Mouse (Mus musculus) liver, postnatal 0 days (tissue): Measurements from ENCODE around the gene Slc48a1. TPM values are rescaled to one million over a fixed set of nuclear protein-coding genes. Genes with fewer than 3 reads are reported as not detected.

Experiments
- ATAC-seq: fragments of 200-750 bp; cut with Nextera tagmentation; 2 replicates; pipeline ENCODE4 v1.8.0; 2017; ENCODE audit warnings: mild to moderate bottlenecking, moderate library complexity
- DNase-seq: peaks from one replicate; pipeline ENCODE4 v3.0.0-alpha.2; 2016
- H3K27ac ChIP-seq: fragments of 300-500 bp; sonication (generic); 2 replicates; pipeline ENCODE4 v1.5.1; 2014; ENCODE audit warnings: antibody characterized with exemption, moderate library complexity, mild to moderate bottlenecking, low read depth
- H3K27me3 ChIP-seq: fragments of 300-500 bp; sonication (generic); 2 replicates; pipeline ENCODE4 v1.6.1; 2014; ENCODE audit warnings: low read length, control low read depth, mixed read lengths; ENCODE audit not compliant: insufficient read depth
- H3K36me3 ChIP-seq: fragments of 300-500 bp; sonication (generic); replicated peaks from 2 replicates; pipeline ENCODE4 v1.6.1; 2014; ENCODE audit warnings: mild to moderate bottlenecking, control low read depth, low read length, moderate library complexity, mixed read lengths; ENCODE audit not compliant: insufficient read depth
- H3K4me1 ChIP-seq: fragments of 300-500 bp; sonication (generic); 2 replicates; pipeline ENCODE4 v1.6.1; 2014; ENCODE audit warnings: antibody characterized with exemption, mild to moderate bottlenecking, control low read depth; ENCODE audit not compliant: insufficient read depth
- H3K4me2 ChIP-seq: fragments of 300-500 bp; sonication (generic); 2 replicates; pipeline ENCODE4 v1.6.1; 2014; ENCODE audit warnings: low read depth, mild to moderate bottlenecking, low read length, moderate library complexity, mixed read lengths
- H3K4me3 ChIP-seq: fragments of 300-500 bp; sonication (generic); 2 replicates; pipeline ENCODE4 v1.5.1; 2014; ENCODE audit warnings: low read depth, low read length
- H3K9ac ChIP-seq: fragments of 300-500 bp; sonication (generic); replicated peaks from 2 replicates; pipeline ENCODE4 v1.6.1; 2014; ENCODE audit warnings: mild to moderate bottlenecking, moderate library complexity
- H3K9me3 ChIP-seq: fragments of 300-500 bp; sonication (generic); 2 replicates; pipeline ENCODE4 v1.6.1; 2016; ENCODE audit warnings: mild to moderate bottlenecking, control low read depth, low read length, mixed read lengths
- CTCF ChIP-seq: sonication (generic); IDR thresholded peaks from 2 replicates; pipeline ENCODE4 v1.5.1; 2016; ENCODE audit warnings: antibody characterized with exemption, low read depth
- EP300 ChIP-seq: IDR thresholded peaks from 2 replicates; pipeline ENCODE4 v1.6.1; 2016; ENCODE audit warnings: antibody characterized with exemption, low read depth, mild to moderate bottlenecking
- WGBS: fragments of 180-500 bp; shearing (Covaris S2); extraction: QIAGEN DNeasy Blood & Tissue Kit; methylation state at CpG from one replicate; pipeline ENCODE4 v1.1.7; 2014; ENCODE audit not compliant: insufficient replicate concordance; 5-methylcytosine and 5-hydroxymethylcytosine counted together
- polyA plus RNA-seq: library from polyadenylated mRNA; unstranded; fragments of >200 nt; fragmentation: Nextera tagmentation; extraction: Ambion mirVana; gene quantifications from 2 replicates; pipeline ENCODE4 v1.2.1, GENCODE M21; 2015

Gene Slc48a1
- polyA plus RNA-seq, 1 experiment from 2014 or later = 61.1 TPM

DNA sequence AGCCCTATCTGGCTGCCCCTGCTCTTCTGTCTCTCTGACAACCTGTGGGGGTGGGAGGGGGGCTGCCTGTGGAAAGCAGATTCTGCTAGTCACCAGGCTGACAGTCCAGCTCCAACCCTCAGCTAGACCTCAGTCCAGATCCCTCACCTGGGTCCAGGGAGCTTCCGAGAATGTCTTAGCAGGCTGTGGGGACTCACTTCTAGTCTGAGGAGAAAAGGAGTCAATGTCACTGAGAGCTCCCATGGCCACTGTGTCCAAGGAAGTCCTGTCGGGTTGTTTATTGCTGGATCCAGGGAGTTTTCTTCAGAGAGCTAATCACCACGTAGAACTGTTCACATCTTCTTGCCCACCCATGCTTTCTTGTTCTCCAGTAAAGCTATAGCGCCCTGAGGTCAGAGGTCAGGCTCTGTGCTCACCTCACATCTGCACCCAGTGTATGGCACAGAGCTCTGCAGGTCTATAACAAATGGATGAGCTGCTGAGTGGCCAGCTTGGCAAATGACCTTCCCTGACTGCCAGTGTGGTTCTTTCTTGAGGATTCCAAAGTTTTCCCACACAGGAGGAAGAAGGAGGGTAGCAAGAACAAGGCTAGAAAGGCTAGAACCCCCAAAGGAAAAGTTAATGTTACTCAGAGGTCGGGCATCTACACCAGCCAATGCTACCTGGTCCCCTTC is 48.4 kb downstream of the Slc48a1 start:
- 55% methylated on average over 5 of the region's 5 CpGs for WGBS
- ATAC-seq (no peak), DNase-seq (no peak)
- no peaks in the 10 kb centered on the region for H3K36me3 ChIP-seq
- H3K27ac ChIP-seq = peak overlapping the region; percentile 86
- H3K4me2 ChIP-seq = peak overlapping the region; percentile 74; the same call in 1 of the 2 replicates
- H3K27me3 ChIP-seq = peaks cover 8% of the 10 kb centered on the region; the same call in 1 of the 2 replicates
- no peak overlapping the region for H3K4me3 ChIP-seq
- TF ChIP-seq CTCF (no peak), EP300 (no peak)
- peaks cover 45% of the 10 kb centered on the region for H3K4me1 ChIP-seq
- no peak overlapping the region for H3K9ac ChIP-seq
- no peaks in the 10 kb centered on the region for H3K9me3 ChIP-seq

DNA sequence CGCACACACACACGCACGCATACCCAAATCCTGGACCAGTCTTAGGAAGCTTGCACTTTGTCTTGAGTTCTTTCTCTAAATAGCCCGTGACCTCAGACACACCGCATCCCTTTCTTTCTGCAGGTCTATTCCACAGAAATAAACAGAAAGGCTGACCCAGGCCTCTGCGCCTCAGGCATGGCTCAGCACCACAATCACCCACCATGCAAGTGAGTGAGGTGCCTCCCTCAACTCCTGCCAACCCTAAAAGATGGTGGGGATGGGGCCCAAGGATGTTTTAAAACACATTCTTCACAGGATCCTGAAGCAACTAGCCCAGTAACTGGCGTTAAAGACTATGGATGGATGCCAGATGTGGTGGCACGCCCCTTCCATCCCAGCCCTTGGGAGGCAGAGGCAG is 49.1 kb downstream of the Slc48a1 start:
- WGBS = 73% methylated on average over 8 of the region's 8 CpGs
- ATAC-seq (no peak), DNase-seq (no peak)
- H3K9me3 ChIP-seq = no peaks in the 10 kb centered on the region
- peaks cover 42% of the 10 kb centered on the region for H3K4me1 ChIP-seq
- TF ChIP-seq EP300 (no peak), CTCF (no peak)
- no peak overlapping the region for H3K9ac ChIP-seq
- H3K4me3 ChIP-seq = no peak overlapping the region
- no peaks in the 10 kb centered on the region for H3K36me3 ChIP-seq
- H3K4me2 ChIP-seq = no peak overlapping the region
- H3K27ac ChIP-seq = no peak overlapping the region
- peaks cover 15% of the 10 kb centered on the region; the same call in 1 of the 2 replicates for H3K27me3 ChIP-seq

DNA sequence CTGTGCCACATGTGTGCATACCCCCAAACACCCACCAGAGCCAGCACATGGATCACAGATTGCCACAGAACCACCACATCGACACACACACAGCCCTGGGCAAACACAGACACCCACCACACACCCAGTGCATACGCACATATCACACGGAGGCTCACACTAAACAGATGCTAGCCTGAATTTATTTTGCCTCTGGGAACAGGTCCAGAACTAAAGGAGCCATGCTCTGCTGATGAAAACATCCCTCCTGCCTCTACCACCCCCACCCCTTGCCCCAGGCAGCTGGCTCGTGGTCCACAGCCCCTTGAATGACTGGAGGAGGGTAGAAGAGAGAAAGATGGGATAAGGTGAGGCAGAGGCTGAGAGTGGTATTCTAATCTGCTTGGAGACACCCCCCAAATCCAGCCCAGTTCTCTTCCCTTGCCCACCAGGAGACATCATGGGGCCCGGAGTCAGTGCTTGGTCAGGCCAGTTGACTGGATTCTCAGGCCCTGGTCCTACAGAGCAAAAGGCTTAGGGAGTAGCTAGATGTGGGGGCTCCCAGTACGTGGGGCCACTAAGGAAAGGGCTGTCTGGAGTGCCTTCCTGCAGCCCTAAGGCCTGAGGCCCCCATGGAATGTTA is 50.0 kb downstream of the Slc48a1 start:
- TF ChIP-seq EP300 (no peak), CTCF (no peak)
- Histone ChIP-seq H3K4me3 (0 out of 2 replicates have a peak overlapping the region, but pooled peaks have one; percentile 2), H3K9ac (no peak overlapping the region; the same call in 1 of the 2 replicates), H3K27me3 (peaks cover 17% of the 10 kb centered on the region; the same call in 1 of the 2 replicates), H3K27ac (peak overlapping the region; percentile 13; the same call in 1 of the 2 replicates), H3K36me3 (no peaks in the 10 kb centered on the region), H3K9me3 (no peaks in the 10 kb centered on the region), H3K4me2 (peak overlapping the region; percentile 95), H3K4me1 (peaks cover 43% of the 10 kb centered on the region)
- ATAC-seq (no peak), DNase-seq (no peak)
- WGBS = 37% methylated on average over 6 of the region's 6 CpGs

- H3K27ac ChIP-seq = peak overlapping the region; percentile 13; the same call in 1 of the 2 replicates
- no peaks in the 10 kb centered on the region for H3K9me3 ChIP-seq
- no peak for DNase-seq
- peaks cover 43% of the 10 kb centered on the region for H3K4me1 ChIP-seq
- no peaks in the 10 kb centered on the region for H3K36me3 ChIP-seq
- ATAC-seq = no peak
- H3K27me3 ChIP-seq = peaks cover 17% of the 10 kb centered on the region; the same call in 1 of the 2 replicates
- no peak for TF ChIP-seq EP300
- peak; percentile 42 for TF ChIP-seq CTCF
- H3K4me2 ChIP-seq = peak overlapping the region; percentile 95
- WGBS = 35% methylated on average over 5 of the region's 5 CpGs
- H3K4me3 ChIP-seq = 0 out of 2 replicates have a peak overlapping the region, but pooled peaks have one; percentile 2
- H3K9ac ChIP-seq = no peak overlapping the region; the same call in 1 of the 2 replicates
Measured at GRCm38 (mm10) chr15:97828901-97829338, 50.6 kb downstream of the Slc48a1 start.

DNA sequence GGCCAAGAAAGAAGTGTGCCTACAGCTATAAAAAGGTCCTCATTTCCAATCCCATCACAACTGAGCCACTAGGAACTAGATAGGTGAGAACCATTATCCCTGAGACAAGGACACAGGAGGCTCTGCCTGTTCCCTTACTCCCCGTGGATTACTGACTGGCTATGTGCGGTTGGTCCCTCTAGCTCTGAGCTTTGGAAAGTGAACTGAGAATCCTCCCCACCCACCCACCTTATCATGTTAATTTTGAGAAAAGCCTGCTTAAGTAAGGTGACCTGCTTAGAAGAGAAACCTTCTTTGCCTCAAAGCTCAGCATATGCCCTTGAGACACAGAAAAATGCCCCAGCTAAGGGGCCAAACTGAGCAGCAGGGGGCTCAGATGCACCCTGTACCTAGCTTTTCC is 51.1 kb downstream of the Slc48a1 start:
- Histone ChIP-seq H3K4me1 (peaks cover 43% of the 10 kb centered on the region), H3K27ac (peak overlapping the region; percentile 13; the same call in 1 of the 2 replicates), H3K27me3 (peaks cover 17% of the 10 kb centered on the region; the same call in 1 of the 2 replicates), H3K36me3 (no peaks in the 10 kb centered on the region), H3K4me3 (peak overlapping the region; percentile 73), H3K9ac (peak overlapping the region; percentile 89; the same call in 1 of the 2 replicates), H3K9me3 (no peaks in the 10 kb centered on the region), H3K4me2 (peak overlapping the region; percentile 95)
- DNase-seq (no peak), ATAC-seq (no peak)
- WGBS = 35% methylated on average over 2 of the region's 2 CpGs
- no peak for TF ChIP-seq EP300
- no peak for TF ChIP-seq CTCF

DNA sequence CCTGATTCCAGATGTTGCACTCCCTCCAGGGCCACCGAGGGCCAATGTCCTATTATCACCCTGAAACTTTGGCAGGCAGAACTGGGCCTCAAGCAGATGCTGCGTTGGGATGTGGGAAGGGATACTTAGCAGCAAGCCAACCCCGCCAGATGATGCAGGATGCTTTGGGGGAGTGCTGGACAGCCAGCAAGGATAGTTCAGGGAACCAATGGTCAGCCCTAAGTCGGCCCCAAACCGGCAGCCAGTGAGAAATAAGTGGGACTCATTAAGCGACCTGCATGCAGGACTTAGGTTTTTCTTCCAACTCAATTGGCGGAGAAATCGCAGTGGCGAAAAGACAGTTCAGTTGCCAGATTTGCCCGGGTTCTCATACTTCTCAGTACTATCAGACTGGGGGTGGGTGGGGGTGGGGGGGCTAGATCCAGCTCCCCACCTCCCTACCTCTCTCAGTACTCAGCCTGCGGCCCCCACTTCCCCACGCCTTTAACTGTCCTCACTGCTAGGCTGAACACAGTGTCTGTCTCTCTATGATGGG is 52.0 kb downstream of the Slc48a1 start:
- H3K27me3 ChIP-seq = peaks cover 17% of the 10 kb centered on the region; the same call in 1 of the 2 replicates
- no peaks in the 10 kb centered on the region for H3K36me3 ChIP-seq
- H3K4me3 ChIP-seq = peak overlapping the region; percentile 73
- no peak for TF ChIP-seq EP300
- no peak for TF ChIP-seq CTCF
- 22% methylated on average over 12 of the region's 12 CpGs for WGBS
- ATAC-seq (no peak), DNase-seq (no peak)
- no peaks in the 10 kb centered on the region for H3K9me3 ChIP-seq
- peaks cover 38% of the 10 kb centered on the region for H3K4me1 ChIP-seq
- peak overlapping the region; percentile 89 for H3K9ac ChIP-seq
- peak overlapping the region; percentile 95 for H3K4me2 ChIP-seq
- peak overlapping the region; percentile 93 for H3K27ac ChIP-seq
